Mouse (Mus musculus) midbrain, postnatal 0 days (tissue): Measurements from ENCODE around the gene Ttyh2. TPM values are rescaled to one million over a fixed set of nuclear protein-coding genes. Genes with fewer than 3 reads are reported as not detected.

Source experiments
- ATAC-seq: fragments of 200-750 bp; cut with Nextera tagmentation; 2 replicates; pipeline ENCODE4 v1.8.0; 2017; ENCODE audit warnings: moderate number of reproducible peaks, mild to moderate bottlenecking, moderate TSS enrichment, moderate library complexity; ENCODE audit not compliant: low FRiP score
- DNase-seq: peaks from one replicate; pipeline ENCODE4 v3.0.0-alpha.2; 2015; ENCODE audit warnings: low spot score
- H3K27ac ChIP-seq: fragments of 300-500 bp; sonication (generic); 2 replicates; pipeline ENCODE4 v1.5.1; 2014; ENCODE audit warnings: low read depth, mild to moderate bottlenecking, low read length, mixed read lengths
- H3K27me3 ChIP-seq: fragments of 300-500 bp; sonication (generic); 2 replicates; pipeline ENCODE4 v1.6.1; 2014; ENCODE audit warnings: low read length, control low read depth, mixed read lengths; ENCODE audit not compliant: insufficient read depth
- H3K36me3 ChIP-seq: fragments of 300-500 bp; sonication (generic); 2 replicates; pipeline ENCODE4 v1.6.1; 2014; ENCODE audit warnings: low read length, control low read depth, mixed read lengths; ENCODE audit not compliant: insufficient read depth
- H3K4me1 ChIP-seq: fragments of 300-500 bp; sonication (generic); 2 replicates; pipeline ENCODE4 v1.6.1; 2014; ENCODE audit warnings: mild to moderate bottlenecking, control low read depth, antibody characterized with exemption, low read length, mixed read lengths; ENCODE audit not compliant: insufficient read depth
- H3K4me2 ChIP-seq: fragments of 300-500 bp; sonication (generic); 2 replicates; pipeline ENCODE4 v1.6.1; 2014; ENCODE audit warnings: low read depth, mild to moderate bottlenecking, low read length, mixed read lengths; ENCODE audit not compliant: poor library complexity, severe bottlenecking
- H3K4me3 ChIP-seq: fragments of 300-500 bp; sonication (generic); 2 replicates; pipeline ENCODE4 v1.5.1; 2014; ENCODE audit warnings: low read depth, mild to moderate bottlenecking, low read length, moderate library complexity
- H3K9ac ChIP-seq: fragments of 300-500 bp; sonication (generic); replicated peaks from 2 replicates; pipeline ENCODE4 v1.6.1; 2014; ENCODE audit warnings: mild to moderate bottlenecking, low read length, moderate library complexity, mixed read lengths; ENCODE audit not compliant: poor library complexity, severe bottlenecking
- H3K9me3 ChIP-seq: fragments of 300-500 bp; sonication (generic); 2 replicates; pipeline ENCODE4 v1.6.1; 2016; ENCODE audit warnings: low read length, control low read depth
- CTCF ChIP-seq: IDR thresholded peaks from 2 replicates; pipeline ENCODE4 v1.5.1; 2016; ENCODE audit warnings: antibody characterized with exemption, mild to moderate bottlenecking
- WGBS: fragments of 180-500 bp; shearing (Covaris S2); extraction: QIAGEN DNeasy Blood & Tissue Kit; methylation state at CpG from one replicate; pipeline ENCODE4 v1.1.7; 2014; 5-methylcytosine and 5-hydroxymethylcytosine counted together
- polyA plus RNA-seq: library from polyadenylated mRNA; unstranded; fragments of >200 nt; fragmentation: Nextera tagmentation; extraction: Ambion mirVana; gene quantifications from 2 replicates; pipeline ENCODE4 v1.2.1, GENCODE M21; 2015
- total RNA-seq: library from RNA; depleted of rRNA; stranded (reverse); fragments of >200 nt; gene quantifications from 2 replicates; pipeline ENCODE4 v1.2.3, GENCODE M21; 2014

Gene Ttyh2
- total and polyA plus RNA-seq, 2 experiments from 2014 or later = 27.1 to 58.2 TPM

GRCm38 (mm10) chr11:114731711-114732110, 56.5 kb downstream of the Ttyh2 start:
- Histone ChIP-seq H3K27me3 (no peaks in the 10 kb centered on the region), H3K4me1 (peaks cover 12% of the 10 kb centered on the region), H3K27ac (no peak overlapping the region), H3K36me3 (no peaks in the 10 kb centered on the region), H3K9ac (no peak overlapping the region), H3K4me2 (no peak overlapping the region), H3K9me3 (no peaks in the 10 kb centered on the region), H3K4me3 (no peak overlapping the region)
- TF ChIP-seq CTCF = peak; percentile 16; the same call in 1 of the 2 replicates
- DNase-seq (no peak), ATAC-seq (no peak)
- WGBS = 85% methylated on average over 4 of the region's 4 CpGs

DNA sequence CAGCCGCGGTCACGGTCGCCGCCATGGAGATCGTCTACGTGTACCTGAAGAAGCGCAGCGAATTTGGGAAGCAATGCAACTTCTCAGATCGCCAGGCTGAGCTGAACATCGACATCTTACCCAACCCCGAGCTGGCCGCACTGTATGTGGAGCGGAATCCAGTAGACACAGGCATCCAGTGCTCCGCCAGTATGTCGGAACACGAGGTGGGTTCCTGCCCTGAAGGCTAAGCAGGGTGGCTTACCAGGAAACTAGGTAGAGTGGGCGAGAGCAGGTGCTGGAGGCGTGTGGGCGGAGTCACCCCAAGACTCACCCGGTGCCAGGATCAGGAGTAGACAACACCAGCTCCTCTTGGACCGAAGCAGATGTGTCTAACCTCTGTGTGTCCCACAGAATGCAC, 57.7 kb downstream of the Ttyh2 start:
- DNase-seq (no peak), ATAC-seq (no peak)
- 81% methylated on average over 22 of the region's 22 CpGs for WGBS
- Histone ChIP-seq H3K4me1 (peaks cover 6% of the 10 kb centered on the region), H3K4me3 (no peak overlapping the region), H3K27ac (no peak overlapping the region), H3K9ac (no peak overlapping the region), H3K36me3 (no peaks in the 10 kb centered on the region), H3K27me3 (no peaks in the 10 kb centered on the region), H3K9me3 (no peaks in the 10 kb centered on the region), H3K4me2 (no peak overlapping the region)
- no peak for TF ChIP-seq CTCF

DNA sequence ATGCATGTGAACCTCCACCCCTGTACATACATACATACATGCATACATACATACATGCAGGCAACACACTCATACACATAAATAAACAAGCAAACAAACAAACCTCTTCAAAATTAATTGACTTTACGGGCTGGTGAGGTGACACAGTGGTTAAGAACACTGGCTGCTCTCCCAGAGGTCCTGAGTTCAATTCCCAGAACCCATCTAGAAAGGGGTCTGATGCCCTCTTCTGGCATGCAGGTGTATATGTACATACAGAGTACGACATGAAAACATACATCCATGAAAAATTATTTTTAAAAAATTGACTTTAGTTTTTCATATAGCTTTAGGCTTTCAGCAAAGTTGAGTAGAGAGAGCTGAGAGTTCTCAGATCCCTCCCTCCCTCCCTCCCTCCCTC, 60.9 kb downstream of the Ttyh2 start:
- DNase-seq (no peak), ATAC-seq (no peak)
- Histone ChIP-seq H3K27ac (no peak overlapping the region), H3K9ac (no peak overlapping the region), H3K9me3 (no peaks in the 10 kb centered on the region), H3K4me3 (no peak overlapping the region), H3K4me2 (no peak overlapping the region), H3K27me3 (no peaks in the 10 kb centered on the region), H3K36me3 (no peaks in the 10 kb centered on the region), H3K4me1 (no peaks in the 10 kb centered on the region)
- 77% methylated on average over 2 of the region's 2 CpGs for WGBS
- TF ChIP-seq CTCF = no peak

GRCm38 (mm10) chr11:114736913-114737624, 61.8 kb downstream of the Ttyh2 start:
- Histone ChIP-seq H3K4me2 (0 out of 2 replicates have a peak overlapping the region, but pooled peaks have one; percentile 12), H3K36me3 (no peaks in the 10 kb centered on the region), H3K4me3 (no peak overlapping the region), H3K27ac (peak overlapping the region; percentile 47; the same call in 1 of the 2 replicates), H3K9me3 (no peaks in the 10 kb centered on the region), H3K4me1 (no peaks in the 10 kb centered on the region), H3K27me3 (no peaks in the 10 kb centered on the region), H3K9ac (no peak overlapping the region)
- DNase-seq (peak; percentile 76), ATAC-seq (peak; percentile 67)
- 22% methylated on average over 11 of the region's 11 CpGs for WGBS
- peak; percentile 86 for TF ChIP-seq CTCF

DNA sequence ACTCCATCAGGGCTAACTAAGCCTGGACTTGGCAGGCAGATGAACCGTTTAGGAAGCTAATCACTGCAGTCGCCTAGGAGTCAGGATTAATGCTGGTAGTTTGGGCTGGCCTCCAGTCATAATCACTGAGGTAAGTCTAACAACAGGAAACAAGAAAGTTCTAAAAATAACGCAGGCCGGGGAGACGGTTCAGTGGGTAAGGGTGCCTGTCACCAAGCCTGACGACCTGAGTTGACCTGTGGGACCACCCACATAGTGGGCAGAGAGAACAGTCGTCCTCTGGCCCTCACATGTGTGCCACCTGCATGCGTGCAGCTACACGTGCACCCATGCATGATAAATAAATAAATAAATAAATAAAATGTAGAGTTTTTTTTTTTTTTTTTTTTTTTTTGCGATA, 65.4 kb downstream of the Ttyh2 start:
- peak; percentile 58 for DNase-seq
- 27% methylated on average over 10 of the region's 10 CpGs for WGBS

GRCm38 (mm10) chr11:114741451-114741850, 66.2 kb downstream of the Ttyh2 start:
- Histone ChIP-seq H3K27me3 (peaks cover 4% of the 10 kb centered on the region; the same call in 1 of the 2 replicates), H3K4me3 (no peak overlapping the region), H3K9me3 (no peaks in the 10 kb centered on the region), H3K4me2 (no peak overlapping the region), H3K9ac (no peak overlapping the region), H3K27ac (no peak overlapping the region), H3K36me3 (no peaks in the 10 kb centered on the region), H3K4me1 (no peaks in the 10 kb centered on the region)
- DNase-seq = no peak
- WGBS = 8% methylated on average over 6 of the region's 6 CpGs
- TF ChIP-seq CTCF = no peak
- no peak for ATAC-seq

More for the DNA sequence above, 65.4 kb downstream of the Ttyh2 start:
- no peak overlapping the region for H3K4me3 ChIP-seq
- TF ChIP-seq CTCF = no peak
- no peaks in the 10 kb centered on the region for H3K4me1 ChIP-seq
- H3K27ac ChIP-seq = no peak overlapping the region
- no peak overlapping the region for H3K4me2 ChIP-seq
- ATAC-seq = no peak
- no peaks in the 10 kb centered on the region for H3K36me3 ChIP-seq
- no peak overlapping the region for H3K9ac ChIP-seq
- H3K9me3 ChIP-seq = no peaks in the 10 kb centered on the region
- H3K27me3 ChIP-seq = peaks cover 4% of the 10 kb centered on the region; the same call in 1 of the 2 replicates
